Mouse (Mus musculus) brain, embryonic 14.5 days (tissue): ENCODE measurements around the gene Rpap3.

ENCODE experiments used
- CTCF ChIP-seq: fragments of 200-500 bp; IDR thresholded peaks from 2 replicates; pipeline ENCODE4 v1.5.1; 2012; ENCODE audit warnings: inconsistent platforms, mild to moderate bottlenecking, moderate library complexity, borderline replicate concordance; ENCODE audit not compliant: insufficient read depth, insufficient read length; ENCODE audit errors: extremely low read depth
- POLR2A ChIP-seq: fragments of 200-500 bp; IDR thresholded peaks from 2 replicates; pipeline ENCODE4 v1.6.1; 2012; ENCODE audit warnings: mild to moderate bottlenecking, inconsistent platforms, borderline replicate concordance; ENCODE audit not compliant: poor library complexity, insufficient read depth, insufficient read length, severe bottlenecking; ENCODE audit errors: extremely low read depth

GRCm38 (mm10) chr15:97670554-97670953 is 35.1 kb downstream of the Rpap3 start:
- TF ChIP-seq POLR2A (no peak), CTCF (no peak)
